Mouse (Mus musculus): ENCODE results near the gene Uba7. TPM values are rescaled to one million over a fixed set of nuclear protein-coding genes. Genes with fewer than 3 reads are reported as not detected.

Gene Uba7
- total RNA-seq, 2 experiments from 2014 or later, result 33.4 to 88.9 TPM

Other genes starting within 250 kb of the Uba7 start
- gene Rbm5, start 204.5 kb upstream of the Uba7 start, total RNA-seq (2014; fragmentation: Nextera tagmentation), result 133 and 165 TPM in 2 replicates
- gene Rbm5, start 204.5 kb upstream of the Uba7 start, total RNA-seq (2017), result 157 and 164 TPM in 2 replicates
- gene Rbm6, start 102.3 kb upstream of the Uba7 start, total RNA-seq (2014; fragmentation: Nextera tagmentation), result 99.9 and 115 TPM in 2 replicates
- gene Rbm6, start 102.3 kb upstream of the Uba7 start, total RNA-seq (2017), result 110 and 125 TPM in 2 replicates
- gene Mon1a, start 87.4 kb upstream of the Uba7 start, total RNA-seq (2014; fragmentation: Nextera tagmentation), result 6.1 and 9.3 TPM in 2 replicates
- 16.5 and 19.5 TPM in 2 replicates for gene Mon1a, start 87.4 kb upstream of the Uba7 start, total RNA-seq (2017)
- gene Mst1r, start 68.6 kb upstream of the Uba7 start, total RNA-seq (2014; fragmentation: Nextera tagmentation), result not detected in 2 replicates
- gene Mst1r, start 68.6 kb upstream of the Uba7 start, total RNA-seq (2017), result 0.26 and 6.3 TPM in 2 replicates
- gene Actl11, start 47.0 kb upstream of the Uba7 start, total RNA-seq (2014; fragmentation: Nextera tagmentation), result not detected in 2 replicates
- not detected in 2 replicates for gene Actl11, start 47.0 kb upstream of the Uba7 start, total RNA-seq (2017)
- gene Camkv, start 39.8 kb upstream of the Uba7 start, total RNA-seq (2014; fragmentation: Nextera tagmentation), result not detected in 2 replicates
- not detected in 2 replicates for gene Camkv, start 39.8 kb upstream of the Uba7 start, total RNA-seq (2017)
- 11.1 and 19.4 TPM in 2 replicates for gene Traip, start 25.4 kb upstream of the Uba7 start, total RNA-seq (2014; fragmentation: Nextera tagmentation)
- 24.0 and 29.7 TPM in 2 replicates for gene Traip, start 25.4 kb upstream of the Uba7 start, total RNA-seq (2017)
- 0.47 TPM in 1 of 2 replicates, not detected in the other for gene Gm20661, start 7.6 kb downstream of the Uba7 start, total RNA-seq (2014; fragmentation: Nextera tagmentation)
- gene Gm20661, start 7.6 kb downstream of the Uba7 start, total RNA-seq (2017), result not detected in 2 replicates
- gene Inka1, start 10.4 kb downstream of the Uba7 start, total RNA-seq (2014; fragmentation: Nextera tagmentation), result 16.7 and 29.9 TPM in 2 replicates
- gene Inka1, start 10.4 kb downstream of the Uba7 start, total RNA-seq (2017), result 18.6 and 23.2 TPM in 2 replicates
- 3.0 TPM in 1 of 2 replicates, not detected in the other for gene Cdhr4, start 17.0 kb downstream of the Uba7 start, total RNA-seq (2014; fragmentation: Nextera tagmentation)
- 0.69 TPM in 1 of 2 replicates, not detected in the other for gene Cdhr4, start 17.0 kb downstream of the Uba7 start, total RNA-seq (2017)
- 0.62 and 5.3 TPM in 2 replicates for gene Gm20662, start 20.8 kb downstream of the Uba7 start, total RNA-seq (2014; fragmentation: Nextera tagmentation)
- gene Gm20662, start 20.8 kb downstream of the Uba7 start, total RNA-seq (2017), result not detected in 2 replicates
- gene Ip6k1, start 27.0 kb downstream of the Uba7 start, total RNA-seq (2014; fragmentation: Nextera tagmentation), result 27.1 TPM in 2 replicates
- gene Ip6k1, start 27.0 kb downstream of the Uba7 start, total RNA-seq (2017), result 31.6 and 42.7 TPM in 2 replicates
- gene Gmppb, start 73.7 kb downstream of the Uba7 start, total RNA-seq (2014; fragmentation: Nextera tagmentation), result 14.1 and 15.1 TPM in 2 replicates
- gene Gmppb, start 73.7 kb downstream of the Uba7 start, total RNA-seq (2017), result 16.1 and 41.8 TPM in 2 replicates
- 2.2 and 3.4 TPM in 2 replicates for gene Amigo3, start 77.7 kb downstream of the Uba7 start, total RNA-seq (2014; fragmentation: Nextera tagmentation)
- 2.2 and 3.1 TPM in 2 replicates for gene Amigo3, start 77.7 kb downstream of the Uba7 start, total RNA-seq (2017)
- 0.67 TPM in 1 of 2 replicates, not detected in the other for gene Mst1, start 104.9 kb downstream of the Uba7 start, total RNA-seq (2014; fragmentation: Nextera tagmentation)
- gene Mst1, start 104.9 kb downstream of the Uba7 start, total RNA-seq (2017), result 0.34 and 1.6 TPM in 2 replicates
- gene Rnf123, start 107.8 kb downstream of the Uba7 start, total RNA-seq (2014; fragmentation: Nextera tagmentation), result 64.5 and 75.3 TPM in 2 replicates
- gene Rnf123, start 107.8 kb downstream of the Uba7 start, total RNA-seq (2017), result 29.7 and 30.3 TPM in 2 replicates
- gene Apeh, start 119.1 kb downstream of the Uba7 start, total RNA-seq (2014; fragmentation: Nextera tagmentation), result 72.6 and 79.0 TPM in 2 replicates
- 75.8 and 83.2 TPM in 2 replicates for gene Apeh, start 119.1 kb downstream of the Uba7 start, total RNA-seq (2017)
- gene Bsn, start 214.9 kb downstream of the Uba7 start, total RNA-seq (2014; fragmentation: Nextera tagmentation), result 6.2 and 9.0 TPM in 2 replicates
- 3.2 and 3.7 TPM in 2 replicates for gene Bsn, start 214.9 kb downstream of the Uba7 start, total RNA-seq (2017)